Mouse (Mus musculus) T-helper 2 cell (primary cell): ENCODE measurements around the gene Slc22a3.

ENCODE experiments used
- in situ Hi-C: fragments of 300-600 bp; cut with MboI, MseI; formaldehyde crosslinking; loops from one replicate; pipeline ENCODE4 v1.15.1; 2025; ENCODE audit warnings: high pct_unique_total_duplicates

Slc22a3 gene

DNA sequence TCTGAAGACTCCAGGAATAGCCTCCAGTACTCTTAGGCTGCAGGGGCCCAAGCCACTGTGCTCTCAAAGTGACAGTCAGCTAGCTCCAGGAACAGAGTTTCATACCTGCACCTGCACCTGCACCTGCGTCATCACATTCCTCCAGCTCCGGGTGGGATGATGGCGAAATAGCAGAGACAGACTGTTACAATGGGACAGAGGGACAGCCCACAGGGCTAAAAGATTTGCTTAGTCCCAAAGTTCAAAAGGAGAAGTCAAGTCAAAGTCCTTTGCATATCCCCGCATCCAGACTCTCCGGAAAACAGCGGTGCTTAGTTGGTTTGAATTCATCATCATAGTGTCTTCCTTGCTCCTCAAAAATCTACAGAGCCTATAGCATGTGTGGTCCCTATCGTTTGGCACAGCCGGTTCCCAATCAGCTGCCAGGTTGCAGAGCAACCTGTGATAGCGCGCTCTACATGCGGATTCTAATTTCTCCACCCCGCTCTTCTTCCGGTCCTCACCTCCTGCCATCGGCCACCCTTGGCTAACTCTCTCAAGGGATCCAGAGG lies at the start of gene Slc22a3:
TSS of gene Slc22a3 (minus strand) at position 51 of the 551 bp plus-strand sequence.
- in situ Hi-C loops: no loop called here

DNA sequence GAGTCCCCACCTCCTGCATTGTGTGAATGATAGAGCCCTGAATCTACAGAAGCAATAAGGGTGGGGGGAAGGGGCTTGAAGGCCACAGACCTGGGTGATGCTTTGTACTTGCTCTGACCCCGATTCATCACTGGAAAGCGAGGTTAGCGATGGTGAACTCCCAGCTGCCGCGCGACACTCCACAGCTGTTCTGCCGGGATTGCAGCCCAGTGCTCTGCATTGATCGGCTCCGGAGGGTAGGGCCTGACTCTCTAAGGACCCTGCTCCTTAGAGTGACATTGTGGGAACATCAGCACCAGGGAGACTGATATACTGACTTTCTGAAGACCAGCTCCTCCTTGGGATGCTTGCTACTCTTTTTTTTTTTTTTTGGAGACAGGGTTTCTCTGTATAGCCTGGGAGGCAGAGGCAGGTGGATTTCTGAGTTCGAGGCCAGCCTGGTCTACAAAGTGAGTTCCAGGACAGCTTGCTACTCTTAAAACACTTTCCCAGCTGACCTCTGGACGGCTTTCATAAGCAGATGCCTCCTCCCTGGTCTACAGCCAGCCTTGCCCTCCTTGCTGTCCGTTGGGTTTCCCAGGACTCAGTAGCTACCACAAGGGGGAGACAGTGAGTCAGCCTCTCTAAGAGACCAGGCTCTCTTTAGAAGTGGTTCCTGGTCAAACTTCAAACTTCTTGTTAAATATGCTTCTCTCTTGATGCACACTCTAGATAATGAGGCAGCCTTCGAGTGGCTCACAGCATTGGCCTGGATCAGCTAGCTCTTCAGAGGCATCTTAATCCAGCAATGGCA lies 27.0 kb upstream of the Slc22a3 start:
- in situ Hi-C loops: loop anchor here (5.0 to 10.0 kb wide), 3 partner anchors 120 to 278 kb away; no protein-coding TSS in a partner anchor

DNA sequence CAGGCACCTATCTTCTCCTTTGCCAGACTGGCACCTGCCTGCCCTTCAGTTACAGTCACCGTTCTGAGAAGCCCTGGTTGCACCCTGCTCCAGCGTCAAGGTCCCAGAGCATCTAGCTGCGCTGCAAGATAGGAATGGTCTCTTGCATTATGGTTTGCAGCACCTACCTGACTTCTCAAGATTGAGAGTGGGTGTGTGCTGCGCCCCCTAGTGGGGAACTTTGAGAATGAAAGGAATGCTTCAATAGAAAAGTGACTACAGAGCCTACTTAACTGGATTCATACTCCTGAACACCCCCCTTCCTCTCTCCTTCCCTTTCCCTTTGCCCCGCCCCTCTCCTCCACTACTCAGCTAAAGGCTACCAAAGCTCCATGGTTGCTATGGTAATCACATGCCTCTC lies 24.6 kb upstream of the Slc22a3 start:
- in situ Hi-C loops: loop anchor here (10.0 kb wide), 1 partner anchor 117 kb away; no protein-coding TSS in a partner anchor

DNA sequence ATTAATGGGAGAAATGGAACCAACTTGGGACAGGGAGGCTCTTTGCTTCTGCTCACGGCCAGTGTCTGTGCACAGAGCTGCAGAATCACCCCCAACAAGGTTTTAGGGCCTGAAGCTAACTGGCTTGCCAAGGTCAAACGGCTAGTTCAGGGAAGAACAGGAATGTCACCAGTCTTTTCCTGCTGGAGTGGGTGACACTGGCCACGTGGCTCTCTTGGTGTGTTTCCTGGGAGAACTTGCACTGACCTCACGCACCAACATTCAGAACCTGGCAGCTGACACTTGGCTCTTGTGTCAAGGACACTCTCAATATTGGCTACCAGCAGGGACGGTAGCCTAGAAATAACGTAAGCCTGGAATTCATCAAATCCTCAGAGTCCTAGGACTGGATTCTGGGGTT lies 22.6 kb upstream of the Slc22a3 start:
- in situ Hi-C loops: loop anchor here (10.0 kb wide), 1 partner anchor 115 kb away; no protein-coding TSS in a partner anchor

DNA sequence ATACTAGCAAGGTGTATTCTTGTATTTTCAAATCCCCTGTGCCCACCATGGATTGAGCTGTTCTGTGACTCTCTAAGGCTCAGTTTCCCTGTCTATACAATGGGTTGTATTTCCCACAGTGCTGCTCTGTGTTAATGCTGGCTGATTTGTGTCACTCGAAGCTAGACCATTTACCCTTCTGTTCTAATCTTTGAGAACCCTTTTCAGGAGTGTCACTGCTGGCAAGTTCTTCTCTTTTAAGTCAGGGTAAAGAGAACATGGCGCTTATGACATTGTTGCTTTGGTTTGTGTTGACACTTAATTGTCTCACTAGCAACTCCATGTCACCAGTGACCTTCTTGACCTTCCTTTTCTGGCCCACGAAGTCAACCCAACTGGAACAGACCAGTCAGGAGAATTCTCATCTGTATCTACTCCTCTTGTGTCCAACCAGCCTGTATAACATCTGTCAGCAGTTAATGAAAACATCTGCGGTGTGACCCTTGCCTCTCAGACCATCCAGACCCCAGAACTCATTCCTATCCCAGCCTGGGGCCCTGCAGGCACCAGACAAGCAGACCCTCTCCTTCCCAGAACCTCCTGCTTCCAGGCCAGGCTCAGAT lies 22.0 kb upstream of the Slc22a3 start:
- in situ Hi-C loops: no loop called here

DNA sequence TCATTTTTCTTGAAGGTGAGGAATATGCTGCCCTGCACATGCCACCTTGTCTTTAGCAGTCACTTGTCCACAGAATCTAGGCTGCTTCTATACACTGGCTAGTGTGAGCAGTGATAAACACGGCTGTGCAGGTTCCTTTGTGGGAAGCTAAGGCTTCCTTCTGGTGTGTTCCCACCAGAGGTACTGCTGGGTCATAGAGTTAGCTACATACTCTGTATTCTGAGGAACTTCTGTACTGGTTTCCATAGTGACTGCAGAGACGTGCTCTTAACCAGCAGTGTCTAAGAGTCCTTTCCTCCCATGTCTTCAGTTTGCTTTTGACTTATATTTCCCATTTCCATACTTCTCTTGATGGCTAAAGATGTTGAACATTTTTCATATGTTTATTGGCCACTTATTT lies 11.6 kb upstream of the Slc22a3 start:
- in situ Hi-C loops: no loop called here

DNA sequence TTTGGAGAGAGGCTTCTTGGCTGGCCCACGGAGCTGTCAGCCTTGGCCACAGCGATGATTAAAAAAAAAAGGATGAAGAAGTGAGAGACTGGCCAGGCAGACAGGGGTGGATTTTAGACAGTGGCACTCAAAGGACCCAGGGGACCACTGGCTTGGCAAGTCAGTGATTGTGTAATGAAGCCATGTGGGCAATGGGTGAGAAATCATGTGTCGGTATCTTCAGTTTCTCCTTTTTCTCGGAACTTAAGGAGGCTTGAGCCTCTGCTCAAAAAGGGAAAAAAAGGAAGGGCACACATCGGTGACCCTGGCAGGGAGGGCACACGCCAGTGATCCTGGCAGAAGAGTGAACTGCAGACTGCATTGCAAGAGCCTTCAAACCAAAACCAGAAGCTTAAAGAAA lies 10.7 kb upstream of the Slc22a3 start:
- in situ Hi-C loops: no loop called here

DNA sequence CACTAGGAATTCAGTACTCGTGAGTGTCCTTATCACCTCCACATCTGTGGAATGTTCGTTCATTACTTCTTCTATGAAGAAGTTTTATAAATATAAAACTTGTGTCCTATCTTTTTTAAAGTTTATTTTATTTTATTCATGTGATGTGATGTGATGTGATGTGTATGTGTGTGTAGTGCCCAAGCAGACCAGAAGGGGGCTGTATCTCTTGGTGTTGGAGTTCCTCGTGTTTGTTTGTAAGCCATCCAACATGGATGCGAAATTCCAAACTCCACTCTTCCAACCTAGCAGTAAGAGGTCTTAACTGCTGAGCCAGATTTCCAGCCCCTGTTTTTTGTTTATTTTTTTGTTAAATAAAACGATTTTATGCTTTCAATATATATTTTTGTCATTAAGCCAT lies 6.5 kb upstream of the Slc22a3 start:
- in situ Hi-C loops: no loop called here

DNA sequence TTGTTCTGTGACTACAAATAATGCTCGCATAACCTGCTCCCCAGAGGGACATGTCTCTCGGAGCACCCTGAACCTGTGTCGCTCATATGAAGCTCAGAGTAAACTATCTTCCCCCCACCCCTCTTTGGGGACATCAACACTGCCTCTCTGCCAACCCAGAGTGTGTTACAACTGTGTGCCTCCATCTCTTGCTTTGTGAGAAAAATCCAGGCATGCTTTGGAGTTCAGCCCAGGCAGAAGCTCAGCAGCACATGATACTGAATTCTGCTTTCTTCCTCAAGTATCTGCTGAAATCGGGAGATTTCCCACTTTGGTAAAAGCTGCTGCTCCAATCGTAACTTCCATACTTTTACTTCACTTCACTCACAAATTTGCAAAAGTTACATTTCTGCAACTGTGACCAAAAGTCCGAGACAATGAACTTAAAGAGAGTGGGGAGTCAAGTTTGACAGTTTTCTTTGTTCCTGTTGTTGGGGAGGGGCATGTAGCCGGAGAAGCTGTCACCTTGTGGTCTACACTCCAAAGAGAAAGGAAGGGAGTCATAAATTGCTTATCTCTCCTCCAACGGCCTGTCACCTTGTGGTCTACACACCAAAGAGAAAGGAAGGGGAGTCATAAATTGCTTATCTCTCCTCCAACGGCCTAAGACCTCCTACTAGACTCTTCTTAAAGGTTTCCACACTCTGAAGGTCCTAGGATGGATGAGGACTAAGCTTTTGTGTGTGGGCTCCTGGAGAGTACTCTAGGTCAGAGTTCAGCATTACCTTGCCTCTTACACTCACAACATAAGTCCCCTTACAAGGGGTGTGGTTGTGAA lies 5.8 kb upstream of the Slc22a3 start:
- in situ Hi-C loops: no loop called here

DNA sequence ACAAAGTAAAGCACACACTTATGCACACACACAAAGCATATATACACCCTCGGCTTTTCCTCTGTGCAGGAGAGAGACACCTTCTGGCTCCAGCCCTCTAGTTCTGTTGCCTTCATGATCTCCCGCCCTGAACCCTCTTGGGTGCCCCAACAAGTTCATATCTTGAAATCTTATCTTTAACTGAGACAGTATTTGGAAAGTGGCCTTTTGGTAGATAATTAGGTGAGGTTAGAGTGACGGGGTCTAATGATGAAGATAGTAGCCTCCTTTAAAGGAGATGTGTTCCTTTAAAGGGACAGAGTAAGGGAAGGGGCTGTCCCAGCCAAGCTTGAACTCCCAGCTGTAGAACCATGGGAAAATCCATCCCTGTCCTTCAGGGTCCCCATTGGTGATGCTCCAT lies 3.7 kb upstream of the Slc22a3 start:
- in situ Hi-C loops: no loop called here

DNA sequence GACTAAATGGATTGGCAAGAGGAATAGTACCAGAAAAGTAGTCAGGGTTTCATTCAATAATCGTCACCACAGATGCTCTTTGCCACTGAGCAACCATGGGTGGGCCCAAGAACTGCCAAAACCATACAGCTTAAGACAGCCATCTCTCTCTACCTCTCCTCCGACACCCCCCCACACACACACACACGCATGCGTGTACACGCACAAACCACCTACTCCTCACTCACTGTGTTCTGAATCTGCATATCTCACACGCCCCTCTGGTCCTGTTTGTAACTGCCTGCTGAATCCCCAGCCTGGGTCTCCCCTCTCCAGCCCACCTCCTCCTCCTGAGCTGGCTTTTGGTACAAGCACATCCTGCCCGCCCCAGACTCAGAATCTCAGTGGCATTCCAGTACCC lies 872 bp upstream of the Slc22a3 start:
- in situ Hi-C loops: no loop called here

DNA sequence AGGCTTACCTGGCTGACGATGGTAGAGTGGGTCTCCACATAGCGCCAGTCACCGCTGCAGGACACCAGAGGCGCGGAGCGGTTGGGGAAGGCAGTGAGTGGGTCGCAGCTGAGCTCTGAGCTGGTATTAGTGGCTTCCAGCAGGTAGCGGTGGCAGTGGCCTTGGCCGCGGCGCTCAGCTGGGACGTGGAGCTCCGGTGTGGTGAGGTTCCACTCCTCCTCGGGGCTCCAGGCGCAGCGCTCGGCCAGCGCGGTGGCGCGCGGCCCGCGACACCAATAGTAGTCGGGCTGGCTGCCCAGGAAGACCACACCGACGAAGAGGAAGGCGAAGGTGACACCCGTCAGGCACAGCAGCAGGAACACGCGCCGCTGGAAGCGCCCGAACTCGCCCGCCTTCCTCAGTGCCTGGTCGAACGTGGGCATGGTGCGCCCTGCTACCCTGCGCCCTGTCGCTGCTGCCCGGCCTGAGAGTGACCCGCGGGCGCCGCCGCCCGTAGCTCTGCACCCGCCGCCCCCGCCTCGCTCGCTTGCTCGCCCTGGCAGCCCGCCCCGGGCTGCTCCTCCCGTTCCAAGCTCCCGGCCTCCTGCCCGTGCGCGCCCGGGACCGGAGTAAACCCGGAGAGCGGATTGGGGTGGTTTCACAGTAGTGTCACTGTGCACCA lies 471 bp downstream of the Slc22a3 start:
- in situ Hi-C loops: no loop called here

DNA sequence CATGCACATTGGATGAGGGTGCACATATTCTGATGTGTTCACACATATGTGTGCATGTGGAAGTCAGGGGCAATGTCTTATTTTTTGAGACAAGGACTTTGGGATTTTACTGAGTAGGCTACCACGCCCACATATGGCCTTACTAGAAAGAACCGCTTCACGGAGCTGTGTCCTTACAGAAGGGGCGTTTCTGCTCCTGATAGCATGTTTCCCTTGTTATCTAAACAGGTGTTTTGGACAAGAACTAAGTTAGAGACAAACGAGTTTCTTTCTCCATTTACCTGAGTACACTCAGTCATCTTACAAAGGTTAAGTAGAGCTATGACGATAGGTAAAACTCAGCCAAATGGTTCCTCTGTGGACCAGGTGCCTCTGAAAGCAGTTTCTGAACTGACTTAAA lies 1.8 kb downstream of the Slc22a3 start:
- in situ Hi-C loops: no loop called here

DNA sequence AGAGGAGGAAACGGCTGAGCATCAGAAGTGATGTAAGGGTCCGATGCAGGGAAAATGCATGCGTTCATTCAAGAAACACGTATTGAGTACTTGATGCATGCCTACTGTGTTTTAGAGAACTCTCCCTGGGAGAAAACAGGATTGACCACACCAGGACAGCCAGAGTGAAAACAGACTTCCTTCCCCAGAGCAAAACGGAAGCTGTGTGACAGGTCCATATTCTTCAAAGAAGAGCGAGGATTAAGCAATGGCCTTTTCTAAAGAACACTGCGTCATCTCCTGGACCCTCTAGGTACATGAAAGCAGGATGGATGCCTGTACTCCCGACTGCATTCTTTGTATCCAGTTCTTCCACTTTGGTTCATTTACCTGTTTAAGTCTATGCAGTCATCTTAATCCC lies 8.1 kb downstream of the Slc22a3 start:
- in situ Hi-C loops: no loop called here

DNA sequence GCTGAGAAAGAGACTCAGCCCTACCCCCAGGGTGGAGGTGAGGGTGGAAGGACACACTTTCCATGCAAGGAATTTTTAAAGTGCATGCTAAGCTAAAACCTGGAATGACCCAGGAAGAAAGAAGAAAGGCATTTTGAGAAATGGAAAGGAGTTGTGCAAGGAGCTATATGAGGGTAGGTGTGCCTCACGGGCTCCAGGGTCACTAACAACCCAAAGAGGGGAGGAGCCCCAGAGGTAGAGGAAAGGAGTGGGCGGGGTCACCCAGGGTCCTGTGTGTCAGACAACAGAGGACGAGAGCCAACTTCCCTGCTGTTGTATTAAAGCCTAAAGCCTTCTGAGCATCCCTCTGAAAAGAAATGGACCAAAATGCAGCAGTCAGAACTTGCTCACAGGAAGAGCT lies 11.9 kb downstream of the Slc22a3 start:
- in situ Hi-C loops: no loop called here

DNA sequence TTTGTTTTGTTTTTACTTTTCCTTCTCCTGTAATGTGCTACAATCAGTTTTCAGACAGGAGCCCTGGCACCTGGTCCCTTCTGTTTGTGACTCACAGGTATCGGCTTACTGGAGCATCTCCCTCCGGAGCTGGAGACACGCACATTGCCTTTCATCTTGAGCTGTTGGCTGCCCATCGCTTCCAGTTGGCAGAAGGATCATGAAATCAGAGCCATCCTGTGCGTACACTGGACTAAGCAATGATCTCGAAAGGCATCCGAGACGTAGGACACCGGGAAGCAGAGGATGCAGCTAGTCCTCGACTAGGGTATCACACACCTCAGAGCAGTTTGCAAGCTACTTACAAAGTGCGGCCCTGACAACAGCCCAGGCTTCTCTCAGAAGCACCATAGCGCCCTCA lies 15.9 kb downstream of the Slc22a3 start:
- in situ Hi-C loops: no loop called here

DNA sequence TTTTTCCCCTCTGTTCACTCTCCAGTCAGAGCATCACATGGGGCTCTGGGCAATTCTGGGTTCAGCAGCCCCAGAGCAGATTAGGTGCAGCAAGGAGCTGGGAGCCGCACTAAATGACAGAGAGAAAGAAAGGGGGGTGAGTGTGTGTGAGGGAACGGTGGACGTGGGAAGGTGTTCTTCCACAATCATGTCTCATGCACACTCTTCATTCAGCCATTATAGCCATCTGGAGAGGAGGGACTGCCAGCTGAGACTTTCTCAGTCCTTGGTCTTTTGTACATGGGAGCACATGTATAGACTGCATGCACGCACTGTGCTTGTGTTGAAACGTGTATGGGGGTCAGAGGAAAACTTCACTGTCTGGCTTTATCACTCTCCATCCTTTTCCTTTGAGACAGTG lies 17.6 kb downstream of the Slc22a3 start:
- in situ Hi-C loops: no loop called here

DNA sequence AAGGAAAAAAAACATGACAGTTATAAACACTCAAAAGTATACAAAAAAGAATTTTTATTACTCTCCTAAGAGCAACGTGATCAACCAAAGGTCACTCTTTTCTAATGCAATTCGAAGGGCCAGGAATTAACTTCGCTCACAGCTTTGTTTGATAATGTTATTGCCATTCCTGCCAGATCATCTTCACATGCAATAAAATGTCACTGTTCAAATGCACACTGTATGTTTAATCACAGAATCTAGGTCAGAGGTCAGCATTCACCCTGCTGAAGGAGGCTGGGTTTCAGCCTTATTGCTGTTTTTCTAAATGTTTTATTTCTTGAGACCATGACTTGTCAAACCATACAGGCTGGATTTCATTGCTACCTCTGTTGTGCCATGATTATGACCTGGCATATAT lies 21.8 kb downstream of the Slc22a3 start:
- in situ Hi-C loops: no loop called here

DNA sequence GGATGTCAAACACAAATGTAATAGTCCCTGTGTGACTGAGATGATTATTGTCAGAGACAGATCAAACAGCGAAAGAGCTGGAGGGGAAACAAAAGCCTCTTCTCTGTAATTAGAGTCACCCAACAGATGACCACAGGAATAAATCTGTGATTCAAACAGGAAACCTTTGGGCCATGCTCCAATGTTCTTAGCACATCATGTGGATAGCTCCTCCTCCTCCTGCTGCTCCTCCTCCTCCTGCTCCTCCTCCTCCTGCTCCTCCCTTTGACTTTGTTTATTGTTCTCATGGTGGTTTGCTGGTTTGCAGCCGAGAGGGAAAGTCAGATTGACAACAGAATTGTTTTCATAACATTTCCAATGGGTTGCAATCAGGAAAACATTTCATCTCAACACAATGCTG lies 28.1 kb downstream of the Slc22a3 start:
- in situ Hi-C loops: no loop called here

DNA sequence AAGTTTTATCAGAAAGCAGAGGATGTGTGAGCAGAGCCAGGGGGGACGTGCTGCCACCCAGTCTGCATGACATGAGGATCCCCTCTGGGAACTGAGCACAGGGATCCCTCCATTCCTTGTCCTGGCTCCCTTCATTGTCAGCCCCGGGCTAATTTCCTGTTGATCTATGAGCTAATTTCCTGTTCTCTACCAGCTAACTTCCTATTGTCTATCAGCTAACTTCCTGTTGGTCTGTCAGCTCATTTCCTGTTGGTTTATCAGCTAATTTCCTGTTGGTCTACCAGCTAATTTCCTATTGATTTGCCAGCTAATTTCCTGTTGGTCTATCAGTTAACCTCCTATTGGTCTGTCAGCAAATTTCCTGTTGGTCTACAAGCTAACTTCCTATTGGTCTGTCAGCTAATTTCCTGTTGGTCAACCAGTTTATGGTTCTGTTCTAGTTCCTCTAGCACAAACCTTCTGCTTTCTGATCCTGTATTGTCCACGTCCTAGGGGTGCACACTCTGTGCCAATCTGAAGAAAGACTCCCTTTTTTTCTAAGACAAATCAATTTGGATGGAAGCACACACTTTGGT lies 32.9 kb downstream of the Slc22a3 start:
- in situ Hi-C loops: no loop called here

DNA sequence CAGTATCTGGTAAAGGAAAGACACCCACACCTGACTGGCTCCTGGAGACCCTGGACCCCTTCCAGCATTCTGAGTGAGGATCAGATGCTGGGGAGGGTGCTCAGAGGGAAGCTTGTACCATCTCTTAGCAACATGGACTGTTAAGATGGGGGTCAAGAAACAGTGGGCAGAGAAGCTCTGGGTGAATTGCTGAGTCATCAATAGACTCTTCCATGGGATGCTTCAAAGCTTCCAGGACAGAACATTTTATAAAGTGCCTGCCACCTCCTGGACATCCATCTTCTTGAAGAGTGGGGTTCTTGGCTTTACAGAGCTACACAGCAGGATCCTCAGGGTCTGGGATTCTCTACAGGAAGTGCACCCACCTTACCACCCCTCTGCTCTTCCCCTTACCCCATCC lies 35.0 kb downstream of the Slc22a3 start:
- in situ Hi-C loops: no loop called here
